Mouse (Mus musculus): Measurements from ENCODE around the gene 9630041A04Rik. TPM values are rescaled to one million over a fixed set of nuclear protein-coding genes. Genes with fewer than 3 reads are reported as not detected.

The 9630041A04Rik gene
- polyA plus RNA-seq, 1 experiment = not detected

GRCm38 (mm10) chr9:101915082-101915481 is 53.4 kb downstream of the 9630041A04Rik start:
- Histone ChIP-seq H3K4me1 (ENCODE audit: control insufficient read depth, insufficient read depth, low read length) (no peaks in the 10 kb centered on the region), H3K4me3 (ENCODE audit: insufficient read depth, low read length) (no peak overlapping the region), H3K27ac (ENCODE audit: insufficient read depth, low read length) (no peak overlapping the region)
- TF ChIP-seq CTCF (IDR thresholded peaks at IDR 0.05; ENCODE audit: borderline replicate concordance, insufficient read depth, low read length) (no peak), POLR2A (IDR thresholded peaks at IDR 0.05; ENCODE audit: low read depth, low read length) (no peak)

- H3K27ac ChIP-seq (ENCODE audit: insufficient read depth, low read length) = no peak overlapping the region
- H3K4me3 ChIP-seq (ENCODE audit: insufficient read depth, low read length) = no peak overlapping the region
- TF ChIP-seq POLR2A (IDR thresholded peaks at IDR 0.05; ENCODE audit: low read depth, low read length) (no peak), CTCF (IDR thresholded peaks at IDR 0.05; ENCODE audit: borderline replicate concordance, insufficient read depth, low read length) (no peak)
- no peaks in the 10 kb centered on the region for H3K4me1 ChIP-seq (ENCODE audit: control insufficient read depth, insufficient read depth, low read length)
Measured at GRCm38 (mm10) chr9:101918771-101919170, 57.1 kb downstream of the 9630041A04Rik start.

DNA sequence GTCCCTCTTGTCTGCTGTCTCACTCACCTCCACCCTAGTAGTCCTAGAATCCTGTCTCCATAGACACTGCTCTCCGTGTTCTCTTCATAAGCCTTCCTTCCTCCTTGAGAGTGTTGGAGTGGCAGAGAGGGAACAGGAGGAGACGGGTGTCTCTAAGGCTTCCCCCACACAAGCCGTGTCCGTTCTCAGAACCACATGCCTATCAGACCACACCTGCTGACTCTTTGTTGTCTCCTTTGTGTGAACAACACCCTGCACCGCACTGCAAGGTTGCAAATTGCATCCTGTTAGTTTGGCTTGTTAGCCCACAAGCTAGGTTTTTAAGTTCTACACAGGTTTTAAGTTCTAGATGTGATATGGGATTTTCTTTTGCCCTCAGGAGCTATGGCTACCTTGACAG is 57.7 kb downstream of the 9630041A04Rik start:
- TF ChIP-seq POLR2A (IDR thresholded peaks at IDR 0.05; ENCODE audit: low read depth, low read length) (no peak), CTCF (IDR thresholded peaks at IDR 0.05; ENCODE audit: borderline replicate concordance, insufficient read depth, low read length) (no peak)
- H3K4me1 ChIP-seq (ENCODE audit: control insufficient read depth, insufficient read depth, low read length) = no peaks in the 10 kb centered on the region
- H3K27ac ChIP-seq (ENCODE audit: insufficient read depth, low read length) = no peak overlapping the region
- H3K4me3 ChIP-seq (ENCODE audit: insufficient read depth, low read length) = no peak overlapping the region

GRCm38 (mm10) chr9:101922846-101923245 is 61.2 kb downstream of the 9630041A04Rik start:
- no peaks in the 10 kb centered on the region for H3K4me1 ChIP-seq (ENCODE audit: control insufficient read depth, insufficient read depth, low read length)
- H3K4me3 ChIP-seq (ENCODE audit: insufficient read depth, low read length) = no peak overlapping the region
- H3K27ac ChIP-seq (ENCODE audit: insufficient read depth, low read length) = no peak overlapping the region
- no peak for TF ChIP-seq CTCF (IDR thresholded peaks at IDR 0.05; ENCODE audit: borderline replicate concordance, insufficient read depth, low read length)
- TF ChIP-seq POLR2A (IDR thresholded peaks at IDR 0.05; ENCODE audit: low read depth, low read length) = no peak

DNA sequence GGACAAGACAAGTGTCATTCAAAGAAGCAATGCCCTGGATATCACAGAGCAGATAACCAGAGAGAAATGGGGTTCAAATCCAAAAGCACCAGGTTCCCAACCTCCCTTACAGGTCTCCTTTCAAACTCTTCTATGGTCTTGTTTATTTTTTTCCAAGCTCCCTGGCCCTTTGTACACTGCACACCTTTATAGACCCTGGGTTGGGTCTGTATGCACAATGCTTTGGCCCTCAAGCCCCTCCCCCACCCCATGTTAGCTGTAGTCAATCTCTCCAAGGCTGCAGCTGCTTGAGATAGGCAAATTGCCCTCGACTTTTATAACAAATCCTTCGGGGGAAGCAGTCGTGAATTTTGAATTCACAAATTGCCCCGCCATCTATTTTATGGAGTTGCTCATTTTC is 63.2 kb downstream of the 9630041A04Rik start:
- TF ChIP-seq CTCF (IDR thresholded peaks at IDR 0.05; ENCODE audit: borderline replicate concordance, insufficient read depth, low read length) = no peak
- no peaks in the 10 kb centered on the region for H3K4me1 ChIP-seq (ENCODE audit: control insufficient read depth, insufficient read depth, low read length)
- H3K27ac ChIP-seq (ENCODE audit: insufficient read depth, low read length) = no peak overlapping the region
- no peak overlapping the region for H3K4me3 ChIP-seq (ENCODE audit: insufficient read depth, low read length)

GRCm38 (mm10) chr9:101933946-101934573 is 72.4 kb downstream of the 9630041A04Rik start:
- Histone ChIP-seq H3K27ac (ENCODE audit: insufficient read depth, low read length) (no peak overlapping the region), H3K4me3 (ENCODE audit: insufficient read depth, low read length) (no peak overlapping the region), H3K4me1 (ENCODE audit: control insufficient read depth, insufficient read depth, low read length) (no peaks in the 10 kb centered on the region)
- TF ChIP-seq CTCF (IDR thresholded peaks at IDR 0.05; ENCODE audit: borderline replicate concordance, insufficient read depth, low read length) (no peak), POLR2A (IDR thresholded peaks at IDR 0.05; ENCODE audit: low read depth, low read length) (no peak)

GRCm38 (mm10) chr9:101934887-101935286 is 73.2 kb downstream of the 9630041A04Rik start:
- no peak overlapping the region for H3K27ac ChIP-seq (ENCODE audit: insufficient read depth, low read length)
- TF ChIP-seq POLR2A (IDR thresholded peaks at IDR 0.05; ENCODE audit: low read depth, low read length) (no peak), CTCF (IDR thresholded peaks at IDR 0.05; ENCODE audit: borderline replicate concordance, insufficient read depth, low read length) (no peak)

DNA sequence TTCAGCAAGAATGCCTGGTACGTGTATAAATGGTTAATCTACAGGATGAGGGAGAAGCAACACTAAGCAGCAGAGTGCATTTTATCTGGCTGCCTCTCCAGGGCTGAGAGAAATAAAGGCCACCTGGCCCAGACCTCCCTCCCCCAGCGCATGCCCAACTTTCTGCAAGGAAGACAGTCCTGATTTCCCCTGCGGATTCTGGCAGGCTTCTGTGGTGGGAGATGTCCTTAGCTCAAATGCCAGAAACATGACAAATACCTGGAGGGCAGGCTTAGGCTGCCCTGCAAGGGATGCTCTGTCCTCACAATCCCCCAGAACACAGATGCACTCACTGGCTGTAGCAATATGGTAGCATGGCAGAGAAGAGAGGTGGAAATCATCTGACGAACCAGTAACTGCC is 76.4 kb downstream of the 9630041A04Rik start:
- TF ChIP-seq CTCF (IDR thresholded peaks at IDR 0.05; ENCODE audit: borderline replicate concordance, insufficient read depth, low read length) = no peak
- no peak for TF ChIP-seq POLR2A (IDR thresholded peaks at IDR 0.05; ENCODE audit: low read depth, low read length)
- H3K4me3 ChIP-seq (ENCODE audit: insufficient read depth, low read length) = no peak overlapping the region
- H3K27ac ChIP-seq (ENCODE audit: insufficient read depth, low read length) = no peak overlapping the region
- H3K4me1 ChIP-seq (ENCODE audit: control insufficient read depth, insufficient read depth, low read length) = no peaks in the 10 kb centered on the region

More at GRCm38 (mm10) chr9:101934887-101935286, 73.2 kb downstream of the 9630041A04Rik start:
- H3K4me3 ChIP-seq (ENCODE audit: insufficient read depth, low read length) = no peak overlapping the region
- no peaks in the 10 kb centered on the region for H3K4me1 ChIP-seq (ENCODE audit: control insufficient read depth, insufficient read depth, low read length)

DNA sequence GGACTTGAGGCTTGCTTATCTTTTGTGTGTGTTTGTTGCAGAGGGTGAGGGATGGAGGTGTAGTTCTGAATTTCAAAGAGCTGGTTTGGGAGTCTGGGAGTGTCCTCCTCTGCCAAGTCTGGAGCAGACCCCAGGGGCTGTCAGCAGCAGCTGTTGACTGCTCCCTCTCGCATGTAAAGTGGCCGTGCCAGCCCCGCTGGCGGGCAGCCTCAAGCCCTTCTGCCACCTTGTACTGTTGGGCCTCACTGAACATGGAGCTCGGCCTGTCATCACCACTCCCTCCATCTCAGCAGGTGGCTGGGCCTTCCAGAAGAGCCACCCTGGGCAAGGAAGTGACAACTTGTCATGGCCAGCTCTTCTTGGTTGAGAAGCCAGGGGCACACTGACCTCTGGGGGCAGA is 77.4 kb downstream of the 9630041A04Rik start:
- no peak for TF ChIP-seq CTCF (IDR thresholded peaks at IDR 0.05; ENCODE audit: borderline replicate concordance, insufficient read depth, low read length)
- no peak for TF ChIP-seq POLR2A (IDR thresholded peaks at IDR 0.05; ENCODE audit: low read depth, low read length)
- Histone ChIP-seq H3K4me1 (ENCODE audit: control insufficient read depth, insufficient read depth, low read length) (no peaks in the 10 kb centered on the region), H3K27ac (ENCODE audit: insufficient read depth, low read length) (no peak overlapping the region), H3K4me3 (ENCODE audit: insufficient read depth, low read length) (no peak overlapping the region)

DNA sequence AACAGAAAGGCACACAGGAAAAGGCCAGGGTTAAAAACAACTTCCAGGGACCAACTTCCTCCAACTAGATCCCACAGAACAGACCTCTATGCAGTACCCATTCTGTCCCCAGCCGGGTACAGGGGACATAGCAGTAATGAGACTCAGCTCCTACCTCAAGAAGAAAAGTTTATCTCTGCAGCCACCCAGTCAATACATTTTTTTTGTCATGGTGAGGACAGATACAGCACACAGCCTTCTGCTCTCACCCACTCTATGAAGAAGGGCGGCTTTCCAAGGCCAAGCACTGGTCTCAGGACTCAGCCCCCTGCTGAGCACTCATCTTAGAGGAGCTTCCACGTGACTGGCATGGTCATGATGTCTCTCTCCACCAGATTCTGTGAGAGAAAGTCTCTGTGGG is 78.5 kb downstream of the 9630041A04Rik start:
- H3K4me3 ChIP-seq (ENCODE audit: insufficient read depth, low read length) = no peak overlapping the region
- TF ChIP-seq CTCF (IDR thresholded peaks at IDR 0.05; ENCODE audit: borderline replicate concordance, insufficient read depth, low read length) (no peak), POLR2A (IDR thresholded peaks at IDR 0.05; ENCODE audit: low read depth, low read length) (no peak)
- H3K4me1 ChIP-seq (ENCODE audit: control insufficient read depth, insufficient read depth, low read length) = no peaks in the 10 kb centered on the region
- no peak overlapping the region for H3K27ac ChIP-seq (ENCODE audit: insufficient read depth, low read length)
